Mouse (Mus musculus): ENCODE measurements around the gene Cacna1a. TPM values are rescaled to one million over a fixed set of nuclear protein-coding genes. Genes with fewer than 3 reads are reported as not detected.
"Not testable (repeated sequence)": the region's sequence is repeated elsewhere in the genome, so short reads cannot be mapped to it uniquely, and the experiment has no call there.

Gene Cacna1a
- polyA plus RNA-seq, 1 experiment from 2014 or later: 6.6 TPM

- H3K36me3 ChIP-seq (ENCODE audit: insufficient read depth, low read length): no peaks in the 10 kb centered on the region
- 82% methylated on average over 4 of the region's 4 CpGs for WGBS
- no peak for DNase-seq (ENCODE audit: low spot score)
- ATAC-seq (replicated peaks; ENCODE audit: low FRiP score, low read depth): no peak
- no peaks in the 10 kb centered on the region for H3K9me3 ChIP-seq (replicated peaks; ENCODE audit: low read length)
- H3K9ac ChIP-seq (ENCODE audit: low read depth, low read length): no peak overlapping the region
- H3K27me3 ChIP-seq (ENCODE audit: insufficient read depth, low read length): no peaks in the 10 kb centered on the region
- no peaks in the 10 kb centered on the region for H3K4me1 ChIP-seq (replicated peaks; ENCODE audit: insufficient read depth, low read length)
- no peak overlapping the region for H3K4me2 ChIP-seq (ENCODE audit: low read length)
- no peak overlapping the region for H3K27ac ChIP-seq
- no peak for TF ChIP-seq CTCF (IDR thresholded peaks at IDR 0.05; ENCODE audit: low read depth)
- H3K4me3 ChIP-seq (replicated peaks; ENCODE audit: low read depth, low read length): no peak overlapping the region
These were observed 114.4 kb downstream of the Cacna1a start for GRCm38 (mm10) chr8:84502638-84503037.

GRCm38 (mm10) chr8:84507220-84507619 is 119.0 kb downstream of the Cacna1a start:
- ATAC-seq (replicated peaks; ENCODE audit: low FRiP score, low read depth): no peak
- no peak overlapping the region for H3K27ac ChIP-seq
- no peaks in the 10 kb centered on the region for H3K27me3 ChIP-seq (ENCODE audit: insufficient read depth, low read length)
- no peaks in the 10 kb centered on the region for H3K9me3 ChIP-seq (replicated peaks; ENCODE audit: low read length)
- WGBS: 67% methylated on average over 5 of the region's 5 CpGs
- no peaks in the 10 kb centered on the region for H3K36me3 ChIP-seq (ENCODE audit: insufficient read depth, low read length)
- TF ChIP-seq CTCF (IDR thresholded peaks at IDR 0.05; ENCODE audit: low read depth): no peak
- H3K4me3 ChIP-seq (replicated peaks; ENCODE audit: low read depth, low read length): no peak overlapping the region
- no peak for DNase-seq (ENCODE audit: low spot score)
- H3K9ac ChIP-seq (ENCODE audit: low read depth, low read length): no peak overlapping the region
- no peaks in the 10 kb centered on the region for H3K4me1 ChIP-seq (replicated peaks; ENCODE audit: insufficient read depth, low read length)
- H3K4me2 ChIP-seq (ENCODE audit: low read length): no peak overlapping the region

GRCm38 (mm10) chr8:84509764-84510163 is 121.5 kb downstream of the Cacna1a start:
- 85% methylated on average over 6 of the region's 6 CpGs for WGBS
- not testable (repeated sequence) for DNase-seq (ENCODE audit: low spot score)

GRCm38 (mm10) chr8:84511621-84512020 is 123.4 kb downstream of the Cacna1a start:
- no peak for TF ChIP-seq CTCF (IDR thresholded peaks at IDR 0.05; ENCODE audit: low read depth)
- no peaks in the 10 kb centered on the region for H3K9me3 ChIP-seq (replicated peaks; ENCODE audit: low read length)
- 80% methylated on average over 13 of the region's 13 CpGs for WGBS

More at GRCm38 (mm10) chr8:84509764-84510163, 121.5 kb downstream of the Cacna1a start:
- not testable (repeated sequence) for H3K4me2 ChIP-seq (ENCODE audit: low read length); H3K4me1 ChIP-seq (replicated peaks; ENCODE audit: insufficient read depth, low read length); ATAC-seq (replicated peaks; ENCODE audit: low FRiP score, low read depth); H3K9ac ChIP-seq (ENCODE audit: low read depth, low read length); H3K36me3 ChIP-seq (ENCODE audit: insufficient read depth, low read length); H3K27me3 ChIP-seq (ENCODE audit: insufficient read depth, low read length); H3K4me3 ChIP-seq (replicated peaks; ENCODE audit: low read depth, low read length); H3K27ac ChIP-seq; H3K9me3 ChIP-seq (replicated peaks; ENCODE audit: low read length)
- peak; percentile 56 for TF ChIP-seq CTCF (IDR thresholded peaks at IDR 0.05; ENCODE audit: low read depth)

GRCm38 (mm10) chr8:84513765-84514164 is 125.5 kb downstream of the Cacna1a start:
- DNase-seq (ENCODE audit: low spot score): peak; percentile 4
- TF ChIP-seq CTCF (IDR thresholded peaks at IDR 0.05; ENCODE audit: low read depth): peak; percentile 62

More at GRCm38 (mm10) chr8:84511621-84512020, 123.4 kb downstream of the Cacna1a start:
- ATAC-seq (replicated peaks; ENCODE audit: low FRiP score, low read depth): no peak
- no peaks in the 10 kb centered on the region for H3K36me3 ChIP-seq (ENCODE audit: insufficient read depth, low read length)
- H3K4me2 ChIP-seq (ENCODE audit: low read length): no peak overlapping the region
- no peaks in the 10 kb centered on the region for H3K4me1 ChIP-seq (replicated peaks; ENCODE audit: insufficient read depth, low read length)
- no peaks in the 10 kb centered on the region for H3K27me3 ChIP-seq (ENCODE audit: insufficient read depth, low read length)
- H3K4me3 ChIP-seq (replicated peaks; ENCODE audit: low read depth, low read length): no peak overlapping the region
- H3K9ac ChIP-seq (ENCODE audit: low read depth, low read length): no peak overlapping the region
- DNase-seq (ENCODE audit: low spot score): no peak
- no peak overlapping the region for H3K27ac ChIP-seq

GRCm38 (mm10) chr8:84518180-84518579 is 129.9 kb downstream of the Cacna1a start:
- ATAC-seq (replicated peaks; ENCODE audit: low FRiP score, low read depth) (no peak), DNase-seq (ENCODE audit: low spot score) (no peak)
- TF ChIP-seq CTCF (IDR thresholded peaks at IDR 0.05; ENCODE audit: low read depth): 0 out of 2 replicates have a peak, but pooled peaks have one; percentile 10
- Histone ChIP-seq H3K4me2 (ENCODE audit: low read length) (no peak overlapping the region), H3K36me3 (ENCODE audit: insufficient read depth, low read length) (no peaks in the 10 kb centered on the region), H3K27ac (no peak overlapping the region), H3K4me1 (replicated peaks; ENCODE audit: insufficient read depth, low read length) (no peaks in the 10 kb centered on the region), H3K9me3 (replicated peaks; ENCODE audit: low read length) (no peaks in the 10 kb centered on the region), H3K27me3 (ENCODE audit: insufficient read depth, low read length) (no peaks in the 10 kb centered on the region), H3K9ac (ENCODE audit: low read depth, low read length) (no peak overlapping the region), H3K4me3 (replicated peaks; ENCODE audit: low read depth, low read length) (no peak overlapping the region)
- 84% methylated on average over 2 of the region's 2 CpGs for WGBS

More at GRCm38 (mm10) chr8:84513765-84514164, 125.5 kb downstream of the Cacna1a start:
- no peaks in the 10 kb centered on the region for H3K27me3 ChIP-seq (ENCODE audit: insufficient read depth, low read length)
- H3K27ac ChIP-seq: no peak overlapping the region
- H3K4me3 ChIP-seq (replicated peaks; ENCODE audit: low read depth, low read length): no peak overlapping the region
- no peaks in the 10 kb centered on the region for H3K4me1 ChIP-seq (replicated peaks; ENCODE audit: insufficient read depth, low read length)
- H3K9me3 ChIP-seq (replicated peaks; ENCODE audit: low read length): no peaks in the 10 kb centered on the region
- H3K4me2 ChIP-seq (ENCODE audit: low read length): no peak overlapping the region
- no peaks in the 10 kb centered on the region for H3K36me3 ChIP-seq (ENCODE audit: insufficient read depth, low read length)
- no peak overlapping the region for H3K9ac ChIP-seq (ENCODE audit: low read depth, low read length)
- no peak for ATAC-seq (replicated peaks; ENCODE audit: low FRiP score, low read depth)
- WGBS: 23% methylated on average over 2 of the region's 2 CpGs

- 92% methylated on average over 6 of the region's 6 CpGs for WGBS
- no peak for TF ChIP-seq CTCF (IDR thresholded peaks at IDR 0.05; ENCODE audit: low read depth)
- Histone ChIP-seq H3K27ac (no peak overlapping the region), H3K4me1 (replicated peaks; ENCODE audit: insufficient read depth, low read length) (no peaks in the 10 kb centered on the region), H3K4me2 (ENCODE audit: low read length) (no peak overlapping the region), H3K9ac (ENCODE audit: low read depth, low read length) (no peak overlapping the region), H3K4me3 (replicated peaks; ENCODE audit: low read depth, low read length) (no peak overlapping the region), H3K27me3 (ENCODE audit: insufficient read depth, low read length) (no peaks in the 10 kb centered on the region), H3K36me3 (ENCODE audit: insufficient read depth, low read length) (no peaks in the 10 kb centered on the region), H3K9me3 (replicated peaks; ENCODE audit: low read length) (no peaks in the 10 kb centered on the region)
- DNase-seq (ENCODE audit: low spot score) (no peak), ATAC-seq (replicated peaks; ENCODE audit: low FRiP score, low read depth) (no peak)
These were observed 130.5 kb downstream of the Cacna1a start for GRCm38 (mm10) chr8:84518720-84519119.
